Mouse (Mus musculus): Measurements from ENCODE around the gene Serpina3j. TPM values are rescaled to one million over a fixed set of nuclear protein-coding genes. Genes with fewer than 3 reads are reported as not detected.

The Serpina3j gene
- not detected in 2 replicates for polyA plus RNA-seq (2012; rRNA removed)

DNA sequence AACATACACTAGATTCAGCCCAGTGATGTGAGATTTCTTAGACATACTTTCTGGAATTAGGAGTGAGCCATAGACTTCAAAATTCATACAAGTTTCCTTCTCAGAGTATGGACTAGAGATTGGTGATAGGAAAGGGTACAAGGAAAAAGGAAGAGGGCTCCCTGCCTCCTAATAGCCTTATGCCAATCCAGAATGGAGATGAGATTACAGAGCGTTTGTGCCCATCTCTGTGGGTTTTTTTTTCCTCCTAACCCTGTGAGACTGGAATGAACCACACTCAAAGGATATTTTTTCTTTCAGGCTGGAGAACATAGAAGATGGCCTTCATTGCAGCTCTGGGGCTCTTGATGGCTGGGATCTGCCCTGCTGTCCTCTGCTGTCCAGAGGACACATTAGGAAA lies at the start of gene Serpina3j:
Gene Serpina3j, plus strand, starts transcription at position 301 of the 400 bp plus-strand sequence.
- Histone ChIP-seq H3K4me1 (ENCODE audit: control insufficient read depth, insufficient read depth, insufficient read length, low read length) (no peaks in the 10 kb centered on the region), H3K27me3 (ENCODE audit: control insufficient read depth, insufficient read depth, low read length) (no peaks in the 10 kb centered on the region), H3K36me3 (ENCODE audit: control insufficient read depth, insufficient read depth, low read length) (no peaks in the 10 kb centered on the region), H3K27ac (ENCODE audit: insufficient read depth, low read depth, low read length) (no peak within 1 kb of the TSS), H3K4me3 (ENCODE audit: low read depth, low read length) (no peak within 1 kb of the TSS)
- WGBS = 65% methylated on average over 1 of the region's 1 CpGs
- TF ChIP-seq POLR2A (IDR thresholded peaks at IDR 0.05; ENCODE audit: low read depth, low read length) (no peak), CTCF (IDR thresholded peaks at IDR 0.05; ENCODE audit: extremely low read depth, insufficient read length, insufficient replicate concordance, low read depth, low read length) (no peak)

DNA sequence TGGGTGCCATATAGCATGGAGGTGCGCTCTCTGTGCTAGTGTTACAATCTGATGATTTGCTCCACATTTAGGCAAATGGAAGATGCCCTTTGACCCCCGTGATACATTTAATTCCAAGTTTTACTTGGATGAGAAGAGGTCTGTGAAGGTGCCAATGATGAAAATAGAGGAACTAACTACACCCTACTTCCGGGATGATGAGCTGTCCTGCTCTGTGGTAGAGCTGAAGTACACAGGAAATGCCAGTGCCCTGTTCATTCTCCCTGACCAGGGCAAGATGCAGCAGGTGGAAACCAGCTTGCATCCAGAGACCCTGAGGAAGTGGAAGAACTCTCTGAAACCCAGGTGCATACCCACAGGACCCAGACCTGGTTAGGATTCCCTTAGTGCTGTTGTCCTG lies 48.0 kb upstream of the Serpina3j start:
- no peaks in the 10 kb centered on the region for H3K27me3 ChIP-seq (ENCODE audit: control insufficient read depth, insufficient read depth, low read length)
- H3K36me3 ChIP-seq (ENCODE audit: control insufficient read depth, insufficient read depth, low read length) = no peaks in the 10 kb centered on the region
- TF ChIP-seq CTCF (IDR thresholded peaks at IDR 0.05; ENCODE audit: extremely low read depth, insufficient read length, insufficient replicate concordance, low read depth, low read length) (no peak), POLR2A (IDR thresholded peaks at IDR 0.05; ENCODE audit: low read depth, low read length) (no peak)
- no peak overlapping the region for H3K27ac ChIP-seq (ENCODE audit: insufficient read depth, low read depth, low read length)
- H3K4me3 ChIP-seq (ENCODE audit: low read depth, low read length) = no peak overlapping the region
- 79% methylated on average over 3 of the region's 3 CpGs for WGBS
- no peaks in the 10 kb centered on the region for H3K4me1 ChIP-seq (ENCODE audit: control insufficient read depth, insufficient read depth, insufficient read length, low read length)

DNA sequence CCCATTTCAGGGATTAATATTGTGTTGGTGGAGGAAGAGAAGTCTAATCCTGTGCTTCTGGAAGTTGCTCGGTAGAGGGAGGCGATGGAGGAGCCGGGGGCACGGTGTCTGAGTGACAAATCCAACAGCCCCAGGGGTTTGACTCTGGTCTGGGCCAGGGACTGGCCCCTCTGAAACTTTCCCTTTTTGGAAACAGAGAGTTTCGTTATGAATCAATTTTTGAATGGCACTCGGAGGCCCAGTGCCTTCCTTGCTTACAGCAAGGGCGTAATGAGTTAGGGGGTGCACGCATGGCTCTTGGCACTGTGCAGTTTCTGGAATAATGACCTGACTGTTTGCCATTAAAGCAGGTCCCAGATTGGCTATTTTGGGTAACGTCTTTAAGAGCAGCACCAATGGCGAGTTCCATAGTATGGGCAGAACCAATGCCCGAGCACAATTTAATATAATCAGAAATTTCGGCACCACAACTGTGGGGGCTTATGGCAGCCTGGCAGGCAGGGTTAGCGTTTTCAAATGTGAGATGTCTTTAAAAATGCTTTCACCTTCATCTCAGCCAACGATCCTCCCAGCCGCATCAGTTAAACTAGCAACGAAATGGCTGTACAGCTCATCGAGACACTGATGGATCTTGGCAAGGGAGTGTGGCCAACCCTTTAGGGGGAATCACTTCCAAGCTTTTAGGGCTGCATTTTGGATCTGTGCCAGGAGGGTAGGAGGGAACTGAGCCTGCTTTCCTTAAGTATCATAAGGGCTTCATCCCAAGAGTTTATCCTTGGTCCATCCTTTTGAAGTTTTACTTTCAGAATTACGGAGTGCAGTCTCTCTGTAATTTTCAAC lies 35.9 kb upstream of the Serpina3j start:
- Histone ChIP-seq H3K4me1 (ENCODE audit: control insufficient read depth, insufficient read depth, insufficient read length, low read length) (no peaks in the 10 kb centered on the region), H3K27ac (ENCODE audit: insufficient read depth, low read depth, low read length) (no peak overlapping the region), H3K4me3 (ENCODE audit: low read depth, low read length) (no peak overlapping the region), H3K36me3 (ENCODE audit: control insufficient read depth, insufficient read depth, low read length) (no peaks in the 10 kb centered on the region), H3K27me3 (ENCODE audit: control insufficient read depth, insufficient read depth, low read length) (no peaks in the 10 kb centered on the region)
- WGBS = 86% methylated on average over 18 of the region's 18 CpGs
- TF ChIP-seq POLR2A (IDR thresholded peaks at IDR 0.05; ENCODE audit: low read depth, low read length) (no peak), CTCF (IDR thresholded peaks at IDR 0.05; ENCODE audit: extremely low read depth, insufficient read length, insufficient replicate concordance, low read depth, low read length) (no peak)

DNA sequence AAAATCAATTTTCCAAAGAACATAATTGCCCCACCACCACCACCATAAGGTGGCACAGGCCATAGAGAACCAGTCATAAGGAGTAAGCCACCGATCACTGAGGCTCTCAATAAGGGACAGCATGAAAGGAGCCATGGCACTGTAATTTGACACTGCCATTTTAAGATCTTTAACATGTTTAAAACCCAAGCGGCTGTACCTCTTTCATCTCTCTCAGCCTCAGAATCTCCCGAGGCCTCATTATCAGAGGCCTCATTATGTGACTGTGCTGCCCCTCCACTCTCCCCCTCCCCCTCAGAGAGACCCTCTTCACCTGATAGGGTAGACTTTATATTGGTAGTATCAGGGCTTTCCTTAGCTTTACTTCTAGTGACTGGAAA lies 35.3 kb upstream of the Serpina3j start:
- H3K4me1 ChIP-seq (ENCODE audit: control insufficient read depth, insufficient read depth, insufficient read length, low read length) = no peaks in the 10 kb centered on the region
- TF ChIP-seq CTCF (IDR thresholded peaks at IDR 0.05; ENCODE audit: extremely low read depth, insufficient read length, insufficient replicate concordance, low read depth, low read length) (no peak), POLR2A (IDR thresholded peaks at IDR 0.05; ENCODE audit: low read depth, low read length) (no peak)
- no peak overlapping the region for H3K27ac ChIP-seq (ENCODE audit: insufficient read depth, low read depth, low read length)
- WGBS = 38% methylated on average over 3 of the region's 3 CpGs
- H3K27me3 ChIP-seq (ENCODE audit: control insufficient read depth, insufficient read depth, low read length) = no peaks in the 10 kb centered on the region
- no peaks in the 10 kb centered on the region for H3K36me3 ChIP-seq (ENCODE audit: control insufficient read depth, insufficient read depth, low read length)
- H3K4me3 ChIP-seq (ENCODE audit: low read depth, low read length) = no peak overlapping the region

DNA sequence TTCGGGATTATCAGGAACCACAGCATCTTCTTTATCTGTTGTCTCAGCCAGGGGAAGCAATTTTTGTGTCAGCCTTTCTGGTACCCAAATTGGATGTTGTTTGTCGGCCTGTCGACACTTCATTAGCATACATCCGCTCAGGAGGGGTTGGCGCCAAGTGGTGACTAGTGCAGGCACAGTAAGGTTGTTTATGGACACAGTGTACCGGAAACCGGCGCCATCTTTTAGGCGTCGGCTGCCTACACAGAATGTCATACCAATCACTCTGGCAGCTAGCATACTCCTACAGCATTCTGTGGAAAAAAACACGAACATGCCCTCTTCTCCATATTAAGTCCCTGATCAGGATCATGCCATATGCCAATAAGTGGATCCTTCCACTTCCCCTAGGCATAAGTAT lies 31.0 kb upstream of the Serpina3j start:
- no peaks in the 10 kb centered on the region for H3K27me3 ChIP-seq (ENCODE audit: control insufficient read depth, insufficient read depth, low read length)
- TF ChIP-seq POLR2A (IDR thresholded peaks at IDR 0.05; ENCODE audit: low read depth, low read length) (no peak), CTCF (IDR thresholded peaks at IDR 0.05; ENCODE audit: extremely low read depth, insufficient read length, insufficient replicate concordance, low read depth, low read length) (no peak)
- no peak overlapping the region for H3K27ac ChIP-seq (ENCODE audit: insufficient read depth, low read depth, low read length)
- H3K36me3 ChIP-seq (ENCODE audit: control insufficient read depth, insufficient read depth, low read length) = no peaks in the 10 kb centered on the region
- no peak overlapping the region for H3K4me3 ChIP-seq (ENCODE audit: low read depth, low read length)
- WGBS = 91% methylated on average over 11 of the region's 11 CpGs
- H3K4me1 ChIP-seq (ENCODE audit: control insufficient read depth, insufficient read depth, insufficient read length, low read length) = no peaks in the 10 kb centered on the region

DNA sequence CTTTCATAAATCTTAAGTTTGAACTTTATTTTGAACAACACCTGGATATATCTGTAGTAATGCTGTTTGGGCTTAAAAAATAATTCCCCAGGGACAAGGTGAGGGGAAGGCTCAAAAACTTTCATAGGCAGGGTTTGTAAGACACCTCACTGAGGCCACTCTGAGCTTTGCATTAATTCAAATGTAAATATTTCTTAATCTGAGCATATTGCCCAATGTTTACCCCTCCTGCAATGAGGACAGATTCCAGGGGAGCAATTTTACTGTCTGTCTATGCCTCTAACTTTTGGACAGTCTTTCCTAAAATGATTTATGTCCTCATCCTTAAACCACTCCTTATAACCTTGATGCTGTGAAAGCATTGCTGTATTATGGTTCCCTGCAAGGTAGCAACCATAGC lies 26.0 kb upstream of the Serpina3j start:
- no peaks in the 10 kb centered on the region for H3K4me1 ChIP-seq (ENCODE audit: control insufficient read depth, insufficient read depth, insufficient read length, low read length)
- H3K27me3 ChIP-seq (ENCODE audit: control insufficient read depth, insufficient read depth, low read length) = no peaks in the 10 kb centered on the region; the same call in 1 of the 2 replicates
- H3K27ac ChIP-seq (ENCODE audit: insufficient read depth, low read depth, low read length) = no peak overlapping the region
- H3K4me3 ChIP-seq (ENCODE audit: low read depth, low read length) = no peak overlapping the region
- TF ChIP-seq CTCF (IDR thresholded peaks at IDR 0.05; ENCODE audit: extremely low read depth, insufficient read length, insufficient replicate concordance, low read depth, low read length) (no peak), POLR2A (IDR thresholded peaks at IDR 0.05; ENCODE audit: low read depth, low read length) (no peak)
- no peaks in the 10 kb centered on the region for H3K36me3 ChIP-seq (ENCODE audit: control insufficient read depth, insufficient read depth, low read length)

DNA sequence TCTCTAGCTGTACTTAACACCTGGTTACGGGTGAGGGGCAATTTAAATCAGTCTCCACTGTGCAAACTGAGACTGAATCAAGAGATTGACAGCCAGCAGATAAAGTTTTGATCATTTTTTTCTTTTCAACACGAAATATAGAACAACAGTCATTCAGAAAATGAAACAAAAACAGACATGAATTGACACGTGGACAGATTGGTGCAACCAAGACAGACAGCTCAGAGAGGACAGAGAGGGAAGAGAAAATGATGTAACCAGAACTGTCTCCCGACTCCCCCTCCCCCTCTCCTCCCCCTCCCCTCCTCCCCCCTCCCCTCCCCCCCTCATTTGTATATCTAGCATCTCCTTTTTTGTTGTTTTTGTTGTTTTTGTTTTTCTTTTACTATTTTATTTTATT lies 24.5 kb upstream of the Serpina3j start:
- WGBS = 25% methylated on average over 4 of the region's 4 CpGs
- H3K4me3 ChIP-seq (ENCODE audit: low read depth, low read length) = no peak overlapping the region

More for the DNA sequence above, 24.5 kb upstream of the Serpina3j start:
- Histone ChIP-seq H3K27me3 (ENCODE audit: control insufficient read depth, insufficient read depth, low read length) (no peaks in the 10 kb centered on the region; the same call in 1 of the 2 replicates), H3K4me1 (ENCODE audit: control insufficient read depth, insufficient read depth, insufficient read length, low read length) (no peaks in the 10 kb centered on the region), H3K36me3 (ENCODE audit: control insufficient read depth, insufficient read depth, low read length) (no peaks in the 10 kb centered on the region), H3K27ac (ENCODE audit: insufficient read depth, low read depth, low read length) (no peak overlapping the region)
- TF ChIP-seq POLR2A (IDR thresholded peaks at IDR 0.05; ENCODE audit: low read depth, low read length) = no peak
- no peak for TF ChIP-seq CTCF (IDR thresholded peaks at IDR 0.05; ENCODE audit: extremely low read depth, insufficient read length, insufficient replicate concordance, low read depth, low read length)
